10 mouse cellular contexts compared by ENCODE assay signal in genomic region chr5:96881118-96881517, GRCm38 (mm10).
DNase-seq lines count a peak whose midpoint lies in the region; ATAC-seq and TF ChIP-seq lines count a peak whose summit lies in the region.
"Had no signal": no experiment of that assay in that cellular context is flagged by ENCODE, and none has a peak within 500 bp of the region (broad histone marks: within the 10 kb centered on the region; RNA-seq: fewer than 3 reads in every experiment).

No protein-coding gene starts in this region.

- DNase-seq in embryo, embryonic 10 days (ENCODE audit: low spot score), result peak; percentile 19
- DNase-seq in embryo, embryonic 10.5 days (ENCODE audit: low spot score), result no peak
- peak; percentile 61 for DNase-seq in lung, embryonic 14.5 days
- DNase-seq in lung, adult 2 months, result no peak
- DNase-seq in heart, adult 9 months (ENCODE audit: low spot score in 2 of 2), result peak; percentile 8 to 15
- peak; percentile 26 to 64 for DNase-seq in lung, postnatal 4 days
- no peak for DNase-seq in thymus, adult 2 months
- no peak for DNase-seq in urinary bladder, postnatal 14 days (ENCODE audit: low spot score)
- DNase-seq: cerebellum, adult 8-10 months had no signal

- no peaks in the 10 kb centered on the region for H3K36me3 ChIP-seq in lung, embryonic 14.5 days (ENCODE audit: insufficient read depth)
- H3K36me3 ChIP-seq in thymus, adult 2 months (ENCODE audit: control insufficient read depth, insufficient read depth, low read length), result no peaks in the 10 kb centered on the region

- TF ChIP-seq POLR2A in lung, adult 2 months (IDR thresholded peaks at IDR 0.05; ENCODE audit: borderline replicate concordance, extremely low read depth, low read depth, low read length), result no peak
- TF ChIP-seq POLR2A in thymus, adult 2 months (IDR thresholded peaks at IDR 0.05; ENCODE audit: control insufficient read depth, extremely low read depth, insufficient read depth, low read length, poor library complexity), result no peak

- no peaks in the 10 kb centered on the region for H3K4me1 ChIP-seq in lung, embryonic 14.5 days (ENCODE audit: insufficient read depth)
- no peaks in the 10 kb centered on the region for H3K4me1 ChIP-seq in lung, adult 2 months (ENCODE audit: control insufficient read depth, insufficient read depth, low read length)
- H3K4me1 ChIP-seq in thymus, adult 2 months (replicated peaks; ENCODE audit: control insufficient read depth, insufficient read depth, low read length), result peaks cover 8% of the 10 kb centered on the region

- H3K9me3 ChIP-seq in lung, embryonic 14.5 days (ENCODE audit: low read depth, low read length), result peaks cover 2% of the 10 kb centered on the region; the same call in 1 of the 2 replicates

- no peak overlapping the region for H3K9ac ChIP-seq in lung, embryonic 14.5 days

- no peak overlapping the region for H3K27ac ChIP-seq in lung, embryonic 14.5 days (ENCODE audit: low read depth)
- no peak overlapping the region for H3K27ac ChIP-seq in thymus, adult 2 months (ENCODE audit: control insufficient read depth, insufficient read depth, low read length)
- H3K27ac ChIP-seq: macrophage had no signal

- H3K4me3 ChIP-seq in lung, embryonic 14.5 days (ENCODE audit: low read depth, low read length), result no peak overlapping the region
- H3K4me3 ChIP-seq in lung, adult 2 months (replicated peaks; ENCODE audit: extremely low read depth, low read depth, low read length), result no peak overlapping the region
- H3K4me3 ChIP-seq in thymus, adult 2 months (ENCODE audit: control insufficient read depth, insufficient read depth, low read length), result no peak overlapping the region

- 49% methylated on average over 3 of the region's 3 CpGs for WGBS in lung, embryonic 14.5 days
- 54% methylated on average over 3 of the region's 3 CpGs for WGBS in lung, adult 2 months
- 91% methylated on average over 3 of the region's 3 CpGs for WGBS in thymus, adult 2 months

- no peak overlapping the region for H3K4me2 ChIP-seq in lung, embryonic 14.5 days

- no peaks in the 10 kb centered on the region for H3K27me3 ChIP-seq in lung, embryonic 14.5 days (ENCODE audit: insufficient read depth, low read length)
- no peaks in the 10 kb centered on the region for H3K27me3 ChIP-seq in thymus, adult 2 months (ENCODE audit: control insufficient read depth, insufficient read depth, low read length)

- ATAC-seq in lung, embryonic 14.5 days (ENCODE audit: insufficient read depth), result peak; percentile 88; the same call in 1 of the 2 replicates

- TF ChIP-seq CTCF in lung, embryonic 14.5 days (IDR thresholded peaks at IDR 0.05; ENCODE audit: low read depth), result no peak
- no peak for TF ChIP-seq CTCF in lung, adult 2 months (IDR thresholded peaks at IDR 0.05; ENCODE audit: insufficient read depth, low read length)
- no peak for TF ChIP-seq CTCF in thymus, adult 2 months (IDR thresholded peaks at IDR 0.05; ENCODE audit: borderline replicate concordance, control insufficient read depth, extremely low read depth, insufficient read depth, low read length, poor library complexity)

Comparison
In these comparisons a context has a peak if more than half of its experiments do, and no peak if none do; other contexts are left out.
1. DNase-seq: peak in embryo, embryonic 10 days (single experiment), lung, embryonic 14.5 days (single experiment), heart, adult 9 months (2 of 2) and lung, postnatal 4 days (2 of 2); none in embryo, embryonic 10.5 days (single experiment), lung, adult 2 months (single experiment), thymus, adult 2 months (single experiment) and urinary bladder, postnatal 14 days (single experiment).